Mouse (Mus musculus) ES-CJ7 (cell line): ENCODE measurements at regions not wholly inside any gene's neighbourhood (a gene's known extent, or its start where the extent isn't known, plus 50 kb on each side); places are given as distances from the start of the nearest gene placed in this dataset.
A peak's percentile ranks its signal among the peaks of the same experiment; 100 is the strongest.

Experiments used
- DNase-seq: peaks from one replicate; pipeline ENCODE4 v3.0.0; 2011; ENCODE audit warnings: low read depth, low spot score

DNA sequence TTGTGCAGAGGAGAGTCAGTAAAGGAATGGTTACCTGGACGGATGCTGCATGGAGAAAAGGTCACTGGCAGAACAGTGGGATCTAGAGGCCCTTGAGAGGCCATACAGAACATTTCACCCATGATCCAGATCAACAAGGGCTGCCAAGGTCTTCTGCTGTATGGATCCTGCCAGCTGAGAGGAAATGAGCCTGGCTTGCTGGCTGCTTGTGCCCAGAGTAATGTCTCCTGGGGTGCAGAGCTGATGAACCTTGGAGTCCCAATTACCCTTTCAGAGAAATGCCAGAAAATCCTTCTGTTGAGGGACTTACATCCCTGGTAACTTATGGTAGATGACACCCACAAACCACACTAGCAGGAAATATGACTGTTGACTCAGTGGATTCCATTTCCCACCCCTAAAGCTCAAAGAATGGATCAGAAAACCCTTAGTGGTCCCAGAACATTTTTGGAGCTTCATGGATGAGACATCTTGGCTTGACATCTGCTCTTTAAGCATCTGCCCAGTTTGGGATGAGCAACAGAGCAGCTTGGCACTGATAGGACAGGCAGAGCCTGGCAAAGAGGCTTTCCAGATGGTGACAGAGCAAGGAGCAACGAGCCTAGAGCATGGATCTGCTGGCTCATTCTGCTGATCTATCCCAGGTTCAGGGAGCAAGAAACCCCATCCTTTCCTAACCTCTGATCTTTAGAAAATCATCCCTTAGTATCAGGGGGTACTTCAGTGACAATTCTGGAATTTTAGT, 416.6 kb downstream of the Adra2a start:
- no peak for DNase-seq

DNA sequence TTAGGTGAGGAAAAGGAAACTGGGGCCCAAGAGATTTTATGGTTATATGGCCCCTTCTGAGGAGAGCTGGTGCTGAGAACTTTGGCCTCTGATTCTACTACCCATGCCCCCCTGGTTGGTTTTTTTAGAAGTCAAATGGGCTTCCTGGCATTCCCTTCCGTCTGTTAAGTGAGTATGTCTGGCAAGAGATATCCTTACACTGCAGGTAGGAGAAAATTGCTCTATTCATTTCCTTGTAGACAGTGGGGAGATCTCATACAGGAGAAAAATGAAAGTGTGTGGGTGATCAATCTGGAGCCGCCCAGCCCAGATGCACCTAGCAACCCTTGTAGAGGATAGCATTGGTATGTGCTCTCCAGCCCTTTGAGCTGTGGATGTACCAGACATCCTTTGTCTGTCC, 418.5 kb downstream of the Adra2a start:
- DNase-seq, result no peak

DNA sequence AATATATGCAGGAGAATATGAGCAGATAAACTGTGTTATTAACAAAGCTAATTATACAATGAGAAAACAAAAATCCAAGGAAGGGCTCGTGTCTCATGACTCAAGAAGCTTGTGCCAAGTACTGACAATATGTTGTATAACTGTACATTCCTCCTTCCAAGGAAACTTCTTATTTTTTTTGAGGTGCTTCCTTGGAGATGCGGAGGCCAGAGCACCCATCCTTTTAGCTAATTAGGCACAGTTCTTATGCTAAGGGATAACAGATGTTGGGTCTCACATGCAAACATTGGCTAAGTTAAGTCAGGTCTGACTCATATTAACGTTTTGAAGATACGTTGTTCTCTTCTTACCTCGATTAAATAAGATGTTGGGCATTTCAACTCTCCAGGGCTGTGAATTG, 426.1 kb downstream of the Adra2a start:
- DNase-seq, result no peak

DNA sequence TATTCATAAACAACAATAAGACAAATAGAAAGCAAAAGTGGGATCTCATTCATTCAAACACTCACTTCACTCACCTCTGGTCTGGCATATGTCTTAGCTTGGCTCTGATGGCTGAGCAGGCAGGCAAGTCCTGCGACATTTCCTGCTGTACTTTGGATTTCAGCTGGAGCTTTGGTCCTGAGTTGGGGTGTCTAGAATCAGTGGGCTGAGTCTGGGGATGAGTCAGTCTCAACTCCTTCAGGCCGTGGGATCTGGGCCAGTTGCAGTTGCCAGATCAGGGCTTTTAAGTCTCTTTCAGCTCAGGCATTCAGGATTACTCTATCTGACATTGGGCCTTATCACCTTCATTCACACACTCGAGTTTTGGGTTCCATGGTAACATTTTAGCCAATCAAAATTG, 454.1 kb downstream of the Adra2a start:
- DNase-seq, result no peak

DNA sequence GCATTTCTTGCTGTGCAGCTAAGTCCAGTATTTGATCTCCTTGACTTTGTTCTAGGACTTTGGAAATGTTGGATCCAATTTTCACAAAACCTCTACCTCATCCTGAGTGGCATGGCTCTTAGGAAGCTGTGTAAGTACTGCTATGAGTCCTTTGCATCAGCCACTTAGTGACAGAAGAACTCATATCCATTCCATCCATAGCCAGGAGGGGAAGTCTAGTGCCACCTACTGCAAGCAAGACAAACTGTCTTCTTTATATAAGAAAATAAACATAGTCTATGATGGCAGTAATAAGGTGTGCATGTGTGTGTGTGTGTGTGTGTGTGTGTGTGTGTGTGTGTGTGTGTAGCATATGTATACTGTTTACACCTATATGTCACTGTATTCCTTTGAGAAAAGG, 489.9 kb downstream of the Adra2a start:
- peak; percentile 29 for DNase-seq

DNA sequence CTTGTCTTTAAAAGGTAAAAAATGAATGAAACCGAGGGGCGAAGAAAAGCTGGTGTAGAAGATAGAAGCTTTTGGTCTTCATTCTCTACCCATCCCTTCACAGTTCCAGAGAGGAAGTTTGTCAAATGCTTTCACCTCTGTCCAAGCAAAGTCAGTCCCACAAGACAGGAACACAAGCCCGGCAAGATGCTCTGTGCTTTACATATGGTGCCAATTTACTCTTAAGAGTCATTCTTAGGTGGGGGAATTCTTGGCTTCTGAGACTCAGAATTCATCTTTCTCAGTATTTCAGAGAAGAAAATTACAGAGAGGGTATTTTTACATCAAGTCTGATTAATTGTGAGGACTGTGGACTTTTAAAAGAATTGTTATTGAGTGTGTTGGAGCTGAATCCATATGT, 511.4 kb downstream of the Adra2a start:
- no peak for DNase-seq

DNA sequence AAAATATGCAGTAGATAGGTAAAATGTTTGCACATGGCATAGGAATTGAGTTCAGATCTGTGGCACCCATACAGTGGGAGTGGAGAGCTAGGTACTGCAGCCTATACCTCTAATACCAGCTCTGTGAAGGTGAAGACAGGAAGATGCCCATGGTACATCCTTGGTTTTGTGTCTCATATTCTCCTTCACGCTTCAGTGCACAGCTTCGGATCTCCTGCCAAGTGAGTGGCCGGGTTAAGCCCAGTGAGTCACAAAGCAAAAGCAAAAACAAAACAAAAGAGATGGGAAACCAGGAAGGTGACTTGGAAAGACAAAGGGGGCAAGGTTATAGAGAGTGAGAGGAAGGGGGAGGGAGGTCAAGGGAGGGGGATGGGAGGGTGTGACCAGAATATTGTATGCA, 514.0 kb downstream of the Adra2a start:
- no peak for DNase-seq

DNA sequence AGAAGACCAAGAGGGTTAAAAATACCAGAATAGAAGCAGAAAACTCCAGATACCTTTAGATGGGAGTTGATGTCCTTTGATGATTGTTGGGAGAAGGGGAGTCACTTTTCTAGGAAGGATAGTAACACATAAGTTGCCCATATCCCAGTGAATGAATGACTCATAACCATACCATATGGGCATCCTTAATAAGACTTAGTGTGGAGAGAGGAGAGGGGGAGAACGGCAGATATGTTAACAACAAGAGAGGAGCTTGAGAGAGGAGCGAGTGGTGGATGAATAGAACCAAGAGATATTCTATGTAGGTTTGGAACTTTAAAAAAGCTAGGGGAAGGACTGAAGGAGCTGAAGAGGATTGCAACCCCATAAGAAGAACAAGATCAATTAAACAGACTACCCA, 539.6 kb downstream of the Adra2a start:
- no peak for DNase-seq

DNA sequence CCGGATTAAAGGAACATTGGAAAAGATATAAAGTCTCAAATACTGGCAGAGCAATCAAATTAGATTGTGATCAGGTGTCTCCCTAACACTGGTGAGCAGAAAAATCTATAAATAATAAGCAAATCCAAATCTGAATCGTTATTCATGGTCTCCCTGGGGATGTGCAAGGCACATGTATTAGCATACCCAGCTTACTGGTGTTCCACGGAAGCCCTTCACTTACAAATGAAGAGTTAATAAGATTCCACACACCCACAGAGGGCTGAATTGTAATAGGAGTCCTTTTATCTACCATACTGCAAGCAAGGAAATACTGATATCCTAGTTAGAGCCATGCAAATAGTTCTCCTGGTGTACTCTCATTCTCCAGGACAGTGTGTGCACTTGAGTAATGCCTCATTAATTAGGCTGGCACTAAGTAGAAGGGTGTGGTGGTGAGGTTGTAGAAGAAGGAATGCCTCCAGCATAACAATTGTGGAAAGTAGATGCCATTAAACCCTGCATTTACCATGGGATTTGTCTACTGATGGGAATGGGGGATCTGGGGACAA, 540.8 kb downstream of the Adra2a start:
- DNase-seq, result peak; percentile 4

DNA sequence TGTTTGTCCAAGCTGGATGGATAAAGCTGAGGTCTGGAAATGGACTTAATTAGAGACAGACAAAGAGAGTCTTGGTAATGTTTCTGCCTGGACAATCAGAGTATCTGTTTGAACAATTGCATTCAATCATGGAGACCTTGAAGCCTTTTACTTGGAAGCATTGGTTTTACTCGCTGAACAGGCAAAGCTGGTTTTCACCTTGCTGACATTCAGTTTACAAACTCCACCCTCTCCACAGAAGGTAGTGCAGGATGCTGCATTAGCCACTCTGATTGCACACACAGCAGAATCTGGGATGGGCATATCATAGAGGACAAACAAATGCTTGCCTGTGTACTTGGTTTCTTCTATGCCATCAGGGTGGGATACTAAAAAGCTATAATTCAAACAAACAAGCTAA, 541.4 kb downstream of the Adra2a start:
- DNase-seq, result no peak

DNA sequence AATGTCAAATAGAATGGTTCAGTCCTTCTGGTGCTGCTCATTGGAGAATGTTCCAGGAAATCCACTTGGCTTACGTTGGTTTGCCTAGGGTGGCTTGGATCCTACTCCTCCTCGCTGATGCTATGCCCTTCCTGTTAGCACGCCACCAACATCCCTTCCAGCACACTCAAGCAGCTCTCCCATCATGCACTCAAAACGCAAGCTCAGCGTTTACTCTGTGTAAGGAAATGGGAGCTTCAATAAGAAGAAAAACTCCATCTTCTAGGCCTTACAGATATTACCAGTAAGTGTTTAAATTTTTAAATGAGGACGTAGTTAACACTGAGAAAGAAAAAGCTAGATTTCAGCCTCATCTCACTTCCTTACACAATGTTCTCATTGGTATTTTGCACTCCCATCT, 523.7 kb downstream of the Gpam start:
- no peak for DNase-seq

DNA sequence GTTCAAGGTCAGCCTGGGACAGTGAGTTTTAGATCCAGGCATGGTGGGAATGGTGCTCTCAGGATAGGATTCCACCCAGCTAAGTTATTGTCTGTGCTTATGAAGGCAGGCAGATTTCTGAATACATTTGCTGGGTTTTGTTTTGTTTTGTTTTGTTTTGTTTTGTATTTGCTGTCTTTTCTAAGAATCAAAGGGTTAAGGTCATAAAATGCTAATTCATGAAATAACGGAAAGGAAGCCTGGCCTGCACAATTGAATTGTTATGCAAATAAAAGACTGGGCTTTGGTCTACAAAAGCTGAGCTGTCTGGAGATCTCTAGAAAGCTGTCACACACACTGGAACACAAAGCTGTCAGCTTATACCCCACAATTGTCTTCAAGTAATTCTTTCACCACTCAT, 521.7 kb downstream of the Gpam start:
- peak; percentile 34 for DNase-seq

DNA sequence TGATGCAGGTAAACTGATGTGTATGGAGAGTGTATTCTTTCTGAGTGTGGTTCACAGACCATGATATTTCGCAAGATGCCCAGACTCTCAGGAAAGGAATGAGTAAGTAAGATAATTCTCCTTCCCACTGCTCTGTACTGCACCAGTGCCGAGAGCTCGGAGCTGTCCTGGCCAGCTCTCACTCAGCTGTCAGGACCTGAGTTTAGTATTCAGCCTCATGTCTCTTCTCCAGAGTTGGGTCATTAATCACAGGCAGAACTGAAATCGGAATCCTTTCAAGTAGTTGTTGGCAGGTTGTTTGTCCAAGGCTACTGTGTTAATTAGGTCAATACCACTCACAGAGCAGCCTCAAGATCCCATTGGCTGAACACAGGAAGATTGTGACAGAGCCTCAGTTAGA, 510.1 kb downstream of the Gpam start:
- DNase-seq, result no peak
